Mouse (Mus musculus) thymus, adult 18-20 months (tissue): ENCODE results near the gene Kcnd2.

Experiments
- DNase-seq, 2 experiments: peaks; one replicate each; pipeline ENCODE4 v3.0.0; 2022; ENCODE audit warnings: mixed read lengths in 2 of 2

The Kcnd2 gene

GRCm38 (mm10) chr6:21692861-21693350 lies 477.6 kb downstream of the Kcnd2 start:
- DNase-seq, result no peak

- DNase-seq, result no peak
These were observed 482.3 kb downstream of the Kcnd2 start for GRCm38 (mm10) chr6:21697641-21698040.

GRCm38 (mm10) chr6:21701131-21701530 lies 485.8 kb downstream of the Kcnd2 start:
- no peak for DNase-seq

GRCm38 (mm10) chr6:21709228-21709627 lies 493.9 kb downstream of the Kcnd2 start:
- no peak for DNase-seq

- DNase-seq, result no peak
These were observed 503.8 kb downstream of the Kcnd2 start for GRCm38 (mm10) chr6:21719121-21719520.

- no peak for DNase-seq
These were observed 506.9 kb downstream of the Kcnd2 start for GRCm38 (mm10) chr6:21722238-21722637.

- DNase-seq, result no peak
These were observed 525.3 kb downstream of the Kcnd2 start for GRCm38 (mm10) chr6:21740606-21741005.

GRCm38 (mm10) chr6:21744615-21745266 lies 529.4 kb downstream of the Kcnd2 start:
- DNase-seq, result no peak

GRCm38 (mm10) chr6:21747536-21747935 lies 532.2 kb downstream of the Kcnd2 start:
- no peak for DNase-seq

- no peak for DNase-seq
These were observed 552.5 kb downstream of the Kcnd2 start for GRCm38 (mm10) chr6:21767787-21768221.

- no peak for DNase-seq
These were observed 553.6 kb downstream of the Kcnd2 start for GRCm38 (mm10) chr6:21768745-21769446.

GRCm38 (mm10) chr6:21769447-21769809 lies 554.1 kb downstream of the Kcnd2 start:
- no peak for DNase-seq

- no peak for DNase-seq
These were observed 559.1 kb downstream of the Kcnd2 start for GRCm38 (mm10) chr6:21774213-21774916.
